Mouse (Mus musculus) Muller cell, postnatal 12 days (primary cell): ENCODE measurements around the gene Pde8b.

Experiments used
- DNase-seq: peaks from one replicate; pipeline ENCODE4 v3.0.0-alpha.2; 2015; ENCODE audit errors: inconsistent ontology term

Pde8b gene

GRCm38 (mm10) chr13:95019345-95019744 is 230.8 kb downstream of the Pde8b start:
- no peak for DNase-seq

GRCm38 (mm10) chr13:95017916-95018315 is 232.2 kb downstream of the Pde8b start:
- peak; percentile 46 for DNase-seq

GRCm38 (mm10) chr13:95017278-95017677 is 232.9 kb downstream of the Pde8b start:
- no peak for DNase-seq

- no peak for DNase-seq
These were observed 238.4 kb downstream of the Pde8b start for GRCm38 (mm10) chr13:95011546-95012257.

- DNase-seq, result no peak
These were observed 240.9 kb downstream of the Pde8b start for GRCm38 (mm10) chr13:95009261-95009660.

GRCm38 (mm10) chr13:95007281-95007680 is 242.9 kb downstream of the Pde8b start:
- DNase-seq, result no peak

GRCm38 (mm10) chr13:94990516-94990915 is 259.6 kb downstream of the Pde8b start:
- DNase-seq, result no peak

- DNase-seq, result no peak
These were observed 271.1 kb downstream of the Pde8b start for GRCm38 (mm10) chr13:94979081-94979480.

GRCm38 (mm10) chr13:94976219-94977186 is 273.6 kb downstream of the Pde8b start, which contains the start of gene Wdr41:
Gene Wdr41 (plus strand): TSS chr13:94976344.
- peak; percentile 96 for DNase-seq

- DNase-seq, result no peak
These were observed 274.3 kb downstream of the Pde8b start for GRCm38 (mm10) chr13:94975828-94976218.
